Mouse (Mus musculus) testis, postnatal 14 days (tissue): Measurements from ENCODE around the gene Tsc22d1.

Source experiments
- DNase-seq: peaks from one replicate; pipeline ENCODE4 v3.0.0; 2021; ENCODE audit warnings: low spot score

Gene Tsc22d1

DNA sequence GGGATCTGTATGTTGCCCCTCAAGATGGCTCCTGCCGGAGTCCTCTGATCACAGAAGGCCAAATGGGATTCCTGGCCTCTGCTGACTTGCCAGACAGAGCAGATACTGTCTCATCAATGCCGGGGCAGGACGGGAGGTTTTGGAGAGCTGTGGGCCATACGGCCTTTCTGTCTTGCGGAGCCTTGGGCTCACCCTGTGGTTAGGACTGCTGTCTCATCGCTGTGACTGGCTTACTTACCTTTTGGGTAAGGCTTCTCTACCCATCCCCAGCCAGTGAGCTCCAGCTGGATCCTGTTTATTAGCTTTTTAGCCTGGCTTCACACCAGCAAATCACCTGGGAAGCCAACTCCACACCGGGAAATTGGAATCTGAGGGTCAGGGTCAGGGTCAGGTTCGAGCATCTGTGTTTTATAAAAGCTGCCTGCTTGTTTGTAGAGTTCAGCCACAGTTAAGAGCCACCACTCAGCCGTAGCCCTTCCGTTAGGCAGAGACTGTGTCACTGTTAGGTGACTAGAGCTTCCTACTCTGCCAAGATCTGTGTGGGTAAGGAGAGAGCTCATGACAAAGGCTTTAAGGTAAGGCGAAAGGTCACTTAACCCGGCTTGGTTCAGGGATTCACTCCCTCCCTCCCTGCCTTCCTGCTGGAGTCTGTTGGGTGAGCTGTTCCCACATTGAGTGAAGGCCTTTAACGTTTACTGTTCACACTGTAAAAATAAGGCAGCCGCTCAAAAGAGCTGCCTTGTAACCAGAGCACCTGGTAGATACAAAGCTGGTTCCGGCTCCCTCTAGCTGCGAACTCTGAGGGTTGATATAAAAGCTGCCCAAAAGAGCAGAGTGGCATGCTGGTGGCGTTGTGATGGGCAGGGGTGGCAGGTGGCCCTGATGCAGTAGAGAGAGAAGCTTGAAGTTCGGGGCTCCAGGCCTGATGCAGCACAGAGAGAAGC is 73.6 kb downstream of the Tsc22d1 start:
- DNase-seq: no peak

DNA sequence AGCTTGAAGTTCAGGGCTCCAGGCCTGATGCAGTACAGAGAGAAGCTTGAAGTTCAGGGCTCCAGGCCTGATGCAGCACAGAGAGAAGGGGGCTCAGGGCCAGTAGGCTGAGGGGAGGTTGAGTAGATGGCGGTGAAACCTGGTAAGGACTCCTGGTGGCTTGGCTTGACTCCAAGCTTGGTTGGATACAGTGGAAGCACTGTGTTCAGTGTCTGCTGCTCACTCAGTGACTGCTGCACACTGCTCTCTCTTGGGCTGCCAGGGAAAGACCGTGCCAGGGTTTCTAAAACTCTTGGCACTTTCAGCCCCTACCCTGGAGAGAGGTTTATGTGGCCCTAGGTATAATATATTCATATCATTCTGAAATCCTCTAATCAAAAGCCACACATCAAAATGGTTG is 74.4 kb downstream of the Tsc22d1 start:
- DNase-seq: no peak

- no peak for DNase-seq
Observed at GRCm38 (mm10) chr14:76495022-76495421, 80.3 kb downstream of the Tsc22d1 start.

DNA sequence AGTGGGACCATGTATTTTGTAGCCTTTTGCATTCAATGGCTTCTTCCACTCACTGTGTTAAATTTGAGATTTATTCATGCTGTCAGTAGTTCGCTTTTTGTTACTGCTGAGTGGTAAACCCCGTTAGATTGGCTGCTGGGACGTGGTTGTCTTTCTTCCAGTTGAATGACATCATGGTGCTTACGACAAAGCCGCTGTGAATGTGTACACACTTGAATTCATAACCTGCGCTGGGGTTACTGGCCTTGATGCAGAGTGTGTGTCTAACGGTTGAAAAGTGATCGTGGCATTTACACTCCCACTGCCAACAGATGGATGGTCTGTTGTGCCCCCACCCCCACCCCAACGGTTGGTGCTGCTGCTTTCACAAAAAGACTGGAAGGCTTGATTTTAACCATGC is 82.4 kb downstream of the Tsc22d1 start:
- no peak for DNase-seq

DNA sequence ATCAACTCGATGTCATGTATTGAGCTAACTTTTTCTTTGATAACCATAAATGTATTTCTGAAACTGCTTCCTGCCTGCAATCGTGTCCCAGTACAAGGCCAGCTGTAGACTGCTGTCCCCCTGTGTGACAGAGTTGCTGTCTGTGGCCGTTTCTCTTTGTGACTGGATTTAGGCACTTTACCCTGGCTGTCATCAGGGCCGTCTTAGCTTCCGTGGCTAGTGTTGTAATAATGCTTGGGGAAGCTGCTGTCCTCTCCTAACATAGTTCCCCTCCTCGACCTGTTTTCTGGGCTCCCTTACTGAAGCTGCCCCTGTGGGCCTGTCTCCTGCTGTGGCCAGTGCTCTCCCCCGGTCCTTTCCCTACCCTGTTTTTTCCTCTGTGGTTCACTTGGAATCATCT is 83.4 kb downstream of the Tsc22d1 start:
- no peak for DNase-seq

- DNase-seq: no peak
Observed at GRCm38 (mm10) chr14:76499492-76499891, 84.7 kb downstream of the Tsc22d1 start.

DNA sequence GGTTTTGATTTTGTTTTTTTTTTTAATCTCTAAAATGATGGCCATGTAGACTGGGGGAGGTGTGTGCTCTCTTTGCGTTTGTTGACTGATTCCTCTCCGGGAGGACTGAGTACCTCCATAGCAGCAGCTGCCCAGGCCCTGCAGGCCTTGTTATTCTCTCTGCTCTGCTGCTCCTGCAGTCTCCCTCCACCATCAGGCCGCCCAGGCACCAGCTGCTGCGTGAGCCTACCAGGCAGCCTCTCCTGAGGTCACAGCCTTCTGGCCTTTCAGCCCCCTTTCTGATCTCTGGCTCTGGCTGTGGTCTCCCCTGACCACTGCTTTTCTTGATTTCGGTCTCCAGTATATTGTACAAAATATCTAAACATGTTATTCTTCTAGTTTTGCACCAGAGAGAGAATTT is 85.3 kb downstream of the Tsc22d1 start:
- no peak for DNase-seq

GRCm38 (mm10) chr14:76503231-76503851 is 88.6 kb downstream of the Tsc22d1 start:
- DNase-seq: no peak

GRCm38 (mm10) chr14:76504121-76504737 is 89.5 kb downstream of the Tsc22d1 start:
- DNase-seq: peak; percentile 89

DNA sequence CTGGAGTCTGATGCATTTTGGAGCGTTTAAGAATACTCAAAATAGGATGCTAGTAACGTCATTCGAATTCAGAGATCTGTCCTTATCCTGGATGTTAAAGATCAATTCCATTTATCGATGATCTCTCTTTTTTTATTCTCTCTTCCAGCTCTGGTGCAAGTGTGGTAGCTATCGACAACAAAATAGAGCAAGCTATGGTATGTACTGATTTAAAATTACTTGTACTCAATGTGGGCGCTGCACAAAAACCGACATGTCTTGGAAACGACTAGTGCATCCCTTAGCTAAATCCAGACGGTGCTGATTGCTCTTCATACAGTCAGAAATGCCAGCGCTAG is 90.3 kb downstream of the Tsc22d1 start:
- no peak for DNase-seq

DNA sequence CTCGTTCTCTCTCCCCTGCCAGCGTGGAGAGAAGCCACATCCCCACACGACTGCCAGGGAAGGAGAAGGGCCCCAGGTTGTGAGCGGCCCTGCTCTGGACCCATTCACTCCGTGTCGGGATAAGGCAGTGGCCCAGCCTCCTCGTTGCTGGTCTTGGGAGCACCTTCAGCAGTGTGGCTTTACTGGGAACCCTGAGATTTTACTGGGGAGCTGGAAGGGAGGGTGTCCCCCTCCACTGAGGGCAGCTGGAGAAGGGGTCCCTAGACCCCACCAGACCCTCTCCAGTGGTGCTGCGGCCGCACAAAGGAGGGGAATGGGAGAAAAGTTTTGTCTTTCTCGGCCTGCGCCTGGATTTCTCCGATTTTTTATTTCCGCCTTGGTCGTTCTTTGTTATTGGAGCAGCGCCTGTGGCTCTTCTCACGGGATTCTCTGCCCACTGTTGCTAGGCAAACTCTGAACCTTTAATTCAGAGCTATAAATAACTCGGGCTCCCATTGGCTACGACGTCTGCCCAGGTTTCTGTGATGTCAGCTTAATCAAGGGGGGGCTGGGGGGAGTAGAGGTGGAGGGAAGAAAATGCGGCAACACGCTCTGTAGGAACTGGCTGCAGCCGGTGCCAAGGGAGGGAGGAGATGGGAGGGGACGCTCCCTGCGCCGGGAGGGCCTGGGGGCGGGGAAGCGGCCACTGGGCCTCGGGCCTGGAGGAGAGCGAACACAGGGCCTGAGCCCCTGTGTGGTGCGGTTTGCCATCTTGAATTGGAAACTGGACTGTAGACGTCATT is 90.9 kb downstream of the Tsc22d1 start:
- peak; percentile 88 for DNase-seq

GRCm38 (mm10) chr14:76506425-76507205 is 91.9 kb downstream of the Tsc22d1 start:
- DNase-seq: no peak

- no peak for DNase-seq
Observed at GRCm38 (mm10) chr14:76507357-76507756, 92.6 kb downstream of the Tsc22d1 start.

- DNase-seq: no peak
Observed at GRCm38 (mm10) chr14:76507804-76508500, 93.2 kb downstream of the Tsc22d1 start.

DNA sequence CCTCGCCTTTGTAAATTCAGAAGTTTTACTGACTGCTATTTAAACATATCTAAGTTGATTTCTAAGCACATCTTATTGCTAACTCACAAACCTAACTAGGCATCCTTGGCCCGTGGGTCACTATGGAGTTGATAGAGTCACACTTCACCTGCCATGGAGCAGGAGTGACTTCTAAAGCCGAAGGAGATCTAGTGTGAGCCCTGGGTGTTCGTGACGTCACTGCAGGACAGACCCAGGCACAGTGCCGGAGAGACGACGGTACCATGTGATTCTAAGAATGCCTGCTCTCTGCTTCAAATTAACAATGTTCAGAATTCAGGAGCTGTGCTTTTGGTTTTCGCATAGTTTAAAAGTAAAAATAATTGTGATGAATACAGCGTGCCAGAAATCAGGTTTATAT is 93.9 kb downstream of the Tsc22d1 start:
- DNase-seq: no peak

DNA sequence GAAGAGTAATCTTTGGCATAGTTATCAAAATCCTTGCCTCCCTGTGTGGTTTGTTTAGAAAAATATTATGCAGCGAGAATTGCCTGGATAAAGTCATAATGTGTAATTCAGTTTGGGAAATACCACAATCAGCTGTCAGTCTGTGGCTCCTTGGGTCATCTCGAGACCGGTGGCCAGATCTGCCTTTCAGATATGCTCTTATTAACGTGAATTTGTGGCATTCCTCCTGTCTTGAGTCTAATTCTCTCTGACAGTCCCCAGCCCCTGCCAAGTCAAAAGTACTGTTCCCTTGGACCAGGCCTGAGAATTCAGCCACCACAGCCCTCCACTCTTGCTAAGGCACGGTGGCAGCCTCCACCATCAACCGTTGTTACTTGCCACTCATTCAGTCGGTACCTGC is 97.2 kb downstream of the Tsc22d1 start:
- DNase-seq: no peak

DNA sequence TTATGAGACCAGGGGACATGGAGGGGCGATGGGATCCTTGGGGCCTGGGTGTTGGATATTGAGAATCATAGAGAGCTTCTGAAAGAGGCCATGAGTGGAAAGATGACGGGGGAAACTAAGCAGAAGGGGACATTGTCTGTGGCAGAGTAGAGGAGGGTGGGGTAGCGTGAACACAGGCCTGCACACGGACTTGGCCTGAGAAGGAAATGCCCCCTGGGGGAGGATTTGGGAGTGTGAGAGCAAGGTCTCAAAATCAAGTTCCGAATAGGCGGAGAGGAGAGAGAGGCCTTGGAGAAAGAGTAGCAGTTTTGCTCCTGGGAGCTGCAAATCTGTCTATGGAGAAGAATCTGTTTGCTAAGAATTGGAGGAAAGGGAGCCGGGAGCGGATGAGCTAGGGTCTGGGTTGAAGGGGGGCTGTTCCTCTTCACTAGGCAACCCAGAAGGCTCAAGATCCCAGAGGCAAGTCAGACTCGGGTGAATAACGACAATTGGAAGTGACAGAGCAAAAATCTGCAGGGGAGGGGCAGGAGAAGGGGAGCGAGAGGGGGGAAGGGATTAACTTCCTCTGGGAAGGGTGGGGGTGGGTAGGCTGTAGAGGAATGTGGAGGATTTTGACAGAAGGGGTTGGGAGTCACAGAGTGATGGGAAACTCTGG is 98.8 kb downstream of the Tsc22d1 start:
- DNase-seq: no peak

DNA sequence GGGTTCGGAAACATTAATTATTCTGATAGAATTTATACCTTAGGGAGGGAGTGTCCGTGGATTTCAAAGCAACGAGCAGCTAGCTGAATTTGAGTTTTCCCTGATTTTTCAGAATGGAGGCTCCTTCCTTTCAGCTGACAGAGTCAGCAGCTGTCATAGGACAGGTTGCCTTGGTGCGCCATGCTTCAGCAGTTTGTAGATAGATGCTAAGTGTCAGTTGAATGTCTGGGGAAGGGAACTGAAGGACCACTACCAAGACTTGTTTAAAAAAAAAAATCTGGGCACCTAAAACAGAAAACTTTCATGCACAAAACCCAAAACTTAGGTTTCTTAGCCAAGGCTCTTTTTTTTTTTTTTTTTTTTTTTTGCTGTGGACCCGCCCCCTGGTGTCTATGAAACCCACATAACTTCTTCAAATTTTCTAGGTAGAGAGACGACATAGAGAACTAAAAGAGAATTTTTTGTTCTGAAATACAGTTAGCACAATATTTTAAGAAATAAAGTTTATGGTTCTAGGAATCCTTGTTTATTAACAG is 99.4 kb downstream of the Tsc22d1 start:
- DNase-seq: no peak

DNA sequence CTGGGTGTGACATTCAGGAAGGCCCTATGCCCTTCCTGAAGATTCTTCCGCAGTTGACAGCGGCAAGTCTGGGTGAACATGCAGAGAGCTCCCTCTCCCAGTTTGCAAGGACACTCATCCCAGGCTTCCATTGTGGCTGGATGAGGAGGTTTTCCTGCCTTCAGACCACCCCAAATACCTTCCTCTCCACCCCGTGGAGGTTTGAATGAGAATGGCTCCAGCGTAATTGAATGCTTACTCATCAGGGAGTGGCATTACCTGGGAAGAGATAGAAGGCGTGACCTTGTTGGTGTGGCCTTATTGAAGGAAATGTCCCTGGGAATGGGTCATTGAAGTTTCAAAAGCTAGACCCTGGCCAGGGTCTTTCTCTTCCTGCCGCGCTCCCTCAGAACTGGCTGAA is 100.9 kb downstream of the Tsc22d1 start:
- no peak for DNase-seq

GRCm38 (mm10) chr14:76518217-76518616 is 103.5 kb downstream of the Tsc22d1 start:
- no peak for DNase-seq
